Mouse (Mus musculus) cerebellum, adult 2 months (tissue): ENCODE data around the gene Fam173b.

Experiments
- CTCF ChIP-seq: fragments of 200-500 bp; IDR thresholded peaks from 2 replicates; pipeline ENCODE4 v1.5.1; 2011; ENCODE audit warnings: low read depth, mild to moderate bottlenecking, control low read depth, low read length, moderate library complexity, borderline replicate concordance; ENCODE audit not compliant: insufficient read depth
- POLR2A ChIP-seq: fragments of 200-500 bp; IDR thresholded peaks from 2 replicates; pipeline ENCODE4 v1.6.1; 2011; ENCODE audit warnings: low read length, control low read depth, borderline replicate concordance; ENCODE audit not compliant: insufficient read depth

- TF ChIP-seq POLR2A (no peak), CTCF (no peak)
Measured at GRCm38 (mm10) chr15:31606821-31607220, 5.2 kb downstream of the Fam173b start.
